Mouse (Mus musculus) erythroblast, embryonic 14.5 days (primary cell): ENCODE measurements around the gene Gsta1.

Experiments
- GATA1 ChIP-seq: IDR thresholded peaks from 2 replicates; pipeline ENCODE4 v1.6.1; 2012; ENCODE audit warnings: low read length, inconsistent platforms, mixed read lengths
- TAL1 ChIP-seq: IDR thresholded peaks from 3 replicates; pipeline ENCODE4 v1.6.1; 2012; ENCODE audit warnings: low read length, inconsistent platforms, mixed read lengths

DNA sequence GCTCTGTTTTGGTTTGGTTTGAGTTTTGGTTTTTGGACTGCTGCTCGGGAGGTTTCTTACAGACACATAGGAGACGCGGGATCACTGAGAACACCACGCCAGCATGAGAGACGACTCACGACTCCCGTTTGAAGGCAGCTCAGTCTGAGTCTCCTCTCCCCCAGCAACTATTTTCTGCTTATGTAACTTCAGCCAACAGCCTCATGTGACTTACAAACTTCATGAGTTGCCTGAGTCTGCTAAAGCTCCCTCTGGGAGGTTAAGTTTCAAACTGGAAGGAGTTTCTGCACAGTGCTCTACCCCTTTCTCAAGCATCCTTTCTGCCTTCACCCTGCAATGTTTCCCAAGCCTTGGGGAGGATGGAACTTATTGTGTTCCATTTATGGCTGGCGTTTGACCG, 44.8 kb upstream of the Gsta1 start:
- no peak for TF ChIP-seq TAL1
- no peak for TF ChIP-seq GATA1
